Mouse (Mus musculus) v-Abl transformed pro-B cells (cell line): ENCODE results near the gene Gm49340.
"Not testable (repeated sequence)": the region's sequence is repeated elsewhere in the genome, so short reads cannot be mapped to it uniquely, and the experiment has no call there.

Experiments used
- in situ Hi-C, 2 experiments: fragments of 400-800 bp; cut with MboI; formaldehyde crosslinking; loops; one replicate each; pipeline ENCODE4 v1.15.1; 2025; ENCODE audit not compliant: unreplicated experiment in 2 of 2

The Gm49340 gene

DNA sequence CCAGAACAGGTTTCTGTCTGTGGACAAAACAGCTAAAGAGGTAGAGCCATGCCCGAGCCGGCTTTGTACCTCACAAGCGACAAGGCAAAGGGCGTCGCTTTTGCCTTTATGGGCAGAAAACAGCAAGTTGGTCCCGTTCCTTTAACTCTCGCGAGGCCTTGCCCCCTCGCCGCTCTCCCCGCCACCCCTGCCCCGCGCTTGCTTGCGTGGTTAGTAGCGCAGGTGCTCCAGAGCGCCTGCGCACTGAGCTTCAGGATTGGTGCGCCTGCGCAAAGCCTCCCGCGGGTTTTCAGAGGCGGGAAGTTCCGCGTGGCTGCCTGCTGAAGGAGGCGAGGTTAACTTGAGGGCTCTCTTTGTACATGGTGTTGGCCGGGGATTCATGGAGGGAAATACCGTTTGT lies at the start of gene Gm49340, which contains the start of the genes Aspa and Spata22:
Gene Gm49340 (plus strand): TSS at position 300 of the 400 bp plus-strand sequence.
Gene Aspa (minus strand): TSS at position 155 of the 400 bp plus-strand sequence.
Gene Spata22 (plus strand): TSS at position 300 of the 400 bp plus-strand sequence.
- in situ Hi-C loops: no loop called here

DNA sequence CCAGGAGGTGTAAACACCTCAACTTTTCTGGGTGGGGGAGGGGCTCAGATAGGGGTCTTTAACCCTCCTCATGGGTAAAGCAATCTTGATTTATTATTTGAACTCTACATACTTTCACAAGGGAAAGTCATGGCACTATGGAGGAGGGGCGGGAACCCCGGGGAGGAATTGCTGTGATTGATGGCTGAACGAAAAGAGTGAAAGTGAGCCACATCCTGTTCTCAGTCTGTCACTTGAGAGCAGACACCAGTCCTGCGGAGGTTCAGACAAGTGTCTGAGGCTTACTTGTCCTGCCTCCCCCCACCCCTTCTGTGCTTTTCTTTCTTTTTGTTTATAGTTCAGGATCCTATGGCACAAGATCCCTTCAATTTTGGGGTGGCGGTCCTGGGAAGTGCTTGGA lies 48.8 kb upstream of the Gm49340 start:
- in situ Hi-C loops: no loop called here

DNA sequence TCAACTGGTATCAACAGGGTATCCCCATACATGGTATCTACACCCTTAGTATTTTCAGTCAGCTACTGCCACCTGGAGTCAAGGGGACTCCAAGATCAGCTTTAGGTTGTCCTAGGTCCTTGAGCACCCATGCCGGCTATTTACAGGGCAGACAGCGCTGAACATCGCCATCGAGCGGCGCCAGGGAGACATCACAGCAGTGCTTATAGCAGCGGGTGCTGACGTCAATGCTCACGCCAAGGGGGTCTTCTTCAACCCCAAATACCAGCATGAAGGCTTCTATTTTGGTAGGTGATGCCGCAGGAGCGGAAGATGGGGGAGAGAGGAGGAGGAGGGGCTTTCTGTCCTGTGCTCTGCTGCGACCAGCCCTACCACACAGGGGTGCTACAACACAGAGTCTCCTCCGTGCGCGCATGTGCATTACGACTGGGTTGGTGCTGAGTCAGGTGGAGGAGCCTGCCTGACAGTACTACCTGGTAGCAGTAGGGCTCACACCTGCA lies 48.0 kb upstream of the Gm49340 start:
- in situ Hi-C loops: no loop called here

DNA sequence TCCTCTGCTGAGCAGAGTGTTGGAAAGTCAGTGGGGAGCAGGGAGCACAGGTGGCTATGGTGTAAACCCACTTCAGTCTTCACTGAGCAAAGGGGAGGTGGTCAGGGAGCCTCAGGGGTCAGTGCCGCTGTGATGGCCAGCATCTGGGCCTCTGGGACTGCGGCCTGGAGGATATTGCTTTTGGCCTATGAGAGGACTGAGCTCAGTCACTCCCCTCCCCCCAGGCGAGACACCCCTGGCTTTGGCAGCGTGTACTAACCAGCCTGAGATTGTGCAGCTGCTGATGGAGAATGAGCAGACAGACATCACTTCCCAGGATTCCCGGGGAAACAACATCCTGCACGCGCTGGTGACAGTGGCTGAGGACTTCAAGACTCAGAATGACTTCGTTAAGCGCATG lies 46.2 kb upstream of the Gm49340 start:
- in situ Hi-C loops: no loop called here

DNA sequence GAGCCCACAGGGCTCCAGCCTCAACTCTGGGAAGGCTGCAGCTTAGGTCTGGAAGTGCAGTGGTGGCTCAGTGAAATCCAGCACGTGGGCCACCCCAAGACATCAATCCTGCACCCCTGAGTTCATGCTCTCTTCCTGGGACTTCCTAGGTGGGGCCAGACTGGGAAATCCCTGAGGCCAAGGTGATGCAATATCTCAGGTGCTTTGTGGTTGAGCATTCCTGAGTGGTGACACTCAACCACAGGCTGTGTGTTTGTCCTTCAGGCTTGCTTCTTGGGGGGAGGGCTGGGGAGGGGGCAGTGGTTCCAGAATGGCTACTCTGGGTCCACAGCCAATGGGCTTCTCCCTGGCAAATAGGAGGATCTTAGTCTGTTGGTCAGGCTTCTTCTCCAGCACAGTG lies 45.6 kb upstream of the Gm49340 start:
- in situ Hi-C loops: no loop called here

DNA sequence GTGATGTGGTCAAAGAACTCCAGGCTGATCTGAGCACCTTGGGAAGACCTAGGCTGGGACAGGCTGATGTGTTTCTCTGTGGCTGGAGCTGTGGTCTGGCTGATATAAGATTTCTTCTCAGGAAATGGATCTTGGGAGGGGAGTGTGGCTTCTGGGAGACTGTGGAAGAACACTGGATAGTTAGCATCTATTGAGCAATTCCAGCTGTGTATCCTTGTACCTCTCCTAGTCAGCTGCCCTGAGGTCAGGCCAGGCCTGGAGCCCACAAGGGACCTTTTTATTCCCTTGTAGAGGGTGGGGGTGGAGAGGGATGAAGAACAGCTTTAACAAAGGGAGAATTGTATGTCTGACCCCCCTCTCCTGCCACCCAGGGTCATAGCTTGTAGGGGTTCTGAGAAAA lies 45.2 kb upstream of the Gm49340 start:
- in situ Hi-C loops: no loop called here

DNA sequence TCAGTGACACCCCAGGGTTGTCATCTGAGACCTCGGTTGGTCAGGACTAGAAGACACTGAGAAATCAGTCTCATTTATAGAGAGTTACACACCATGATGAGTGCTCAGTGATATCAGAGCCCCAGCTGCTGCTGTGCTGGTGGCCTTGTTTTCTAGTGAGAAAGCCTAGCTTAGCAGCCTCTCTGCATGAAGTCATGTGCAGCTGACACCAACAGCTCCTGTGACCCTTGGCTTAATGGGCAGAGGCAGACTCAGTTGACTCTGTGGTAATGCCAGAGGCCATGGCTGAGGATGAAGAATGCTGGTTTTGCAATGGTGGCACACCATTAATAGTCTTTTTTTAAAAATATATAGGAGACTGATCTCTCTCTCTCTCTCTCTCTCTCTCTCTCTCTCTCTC lies 39.9 kb upstream of the Gm49340 start:
- in situ Hi-C loops: no loop called here

DNA sequence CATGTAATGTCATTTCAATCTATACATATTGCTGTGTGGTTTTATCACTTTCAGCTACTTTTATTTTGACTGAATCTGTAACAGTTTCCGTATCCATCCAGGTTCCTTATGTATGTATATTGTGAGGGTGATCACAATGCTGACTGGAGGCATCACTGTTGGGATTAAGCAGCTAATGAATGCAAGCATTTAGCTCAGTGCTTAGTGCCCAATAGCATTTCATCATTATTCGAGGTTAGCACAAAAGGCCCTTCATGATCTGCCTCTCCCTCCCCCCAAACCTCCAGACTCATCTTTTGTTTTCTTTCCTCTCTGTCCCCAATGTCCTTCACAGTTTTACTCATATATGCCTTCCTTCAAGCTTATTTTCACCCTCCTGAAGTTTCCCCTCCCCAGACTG lies 26.4 kb upstream of the Gm49340 start:
- in situ Hi-C loops: no loop called here

DNA sequence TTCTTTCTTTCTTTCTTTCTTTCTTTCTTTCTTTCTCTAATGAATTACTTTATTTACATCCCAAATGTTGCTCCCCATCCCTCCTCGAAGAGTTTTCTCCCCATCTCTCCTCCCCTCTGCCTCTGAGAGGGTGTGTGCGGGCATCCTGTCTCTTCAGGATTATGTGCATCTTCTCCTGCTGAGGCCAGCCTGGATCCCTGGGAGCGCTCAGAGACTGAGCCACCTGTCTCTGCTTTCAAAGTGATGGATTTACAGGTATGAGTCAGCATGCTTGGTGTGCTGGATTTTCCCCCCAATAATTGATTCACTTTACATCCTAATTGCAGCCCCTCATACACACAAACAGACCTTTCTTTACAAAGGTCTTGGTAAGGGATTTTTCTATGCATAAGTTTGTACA lies 13.6 kb upstream of the Gm49340 start:
- in situ Hi-C loops: no loop called here

DNA sequence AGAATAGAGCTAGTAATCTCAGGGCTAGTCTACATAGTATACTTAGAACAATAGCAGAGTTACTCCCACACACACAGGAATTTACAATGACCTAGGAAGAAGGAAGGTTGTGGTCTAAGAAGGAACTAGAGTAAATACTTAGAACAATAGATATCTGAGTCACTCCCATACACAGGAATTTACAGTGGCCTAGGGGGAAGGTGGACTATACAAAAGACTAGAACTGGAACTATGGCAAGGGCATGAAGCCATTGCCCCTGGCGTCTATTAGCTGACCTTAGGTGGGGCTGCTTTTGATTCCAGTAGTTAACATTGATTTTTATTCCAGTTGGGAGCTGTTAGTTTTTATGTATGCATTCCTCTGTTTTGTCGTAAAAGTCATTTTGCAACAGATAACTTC lies 11.0 kb upstream of the Gm49340 start:
- in situ Hi-C loops: not testable (repeated sequence)

DNA sequence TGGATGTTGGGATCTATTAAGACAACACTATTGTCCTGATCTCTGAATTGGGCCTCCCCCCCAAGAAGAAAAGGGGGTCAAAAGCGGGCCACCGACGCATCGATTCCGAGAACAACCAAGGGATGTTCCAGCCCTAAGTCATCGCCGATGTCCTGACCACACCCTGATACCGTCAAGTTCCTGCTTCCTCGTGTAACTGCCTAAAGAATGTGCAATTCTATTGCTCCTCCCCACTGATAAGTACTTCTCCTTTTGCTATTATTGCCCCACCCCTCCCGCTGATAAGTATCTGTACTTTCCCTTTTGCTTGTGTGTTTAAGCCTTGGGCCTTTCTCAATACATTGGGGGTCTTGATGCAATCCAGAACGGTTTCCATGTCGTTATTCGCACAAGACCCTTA lies 8.5 kb upstream of the Gm49340 start:
- in situ Hi-C loops: not testable (repeated sequence)

DNA sequence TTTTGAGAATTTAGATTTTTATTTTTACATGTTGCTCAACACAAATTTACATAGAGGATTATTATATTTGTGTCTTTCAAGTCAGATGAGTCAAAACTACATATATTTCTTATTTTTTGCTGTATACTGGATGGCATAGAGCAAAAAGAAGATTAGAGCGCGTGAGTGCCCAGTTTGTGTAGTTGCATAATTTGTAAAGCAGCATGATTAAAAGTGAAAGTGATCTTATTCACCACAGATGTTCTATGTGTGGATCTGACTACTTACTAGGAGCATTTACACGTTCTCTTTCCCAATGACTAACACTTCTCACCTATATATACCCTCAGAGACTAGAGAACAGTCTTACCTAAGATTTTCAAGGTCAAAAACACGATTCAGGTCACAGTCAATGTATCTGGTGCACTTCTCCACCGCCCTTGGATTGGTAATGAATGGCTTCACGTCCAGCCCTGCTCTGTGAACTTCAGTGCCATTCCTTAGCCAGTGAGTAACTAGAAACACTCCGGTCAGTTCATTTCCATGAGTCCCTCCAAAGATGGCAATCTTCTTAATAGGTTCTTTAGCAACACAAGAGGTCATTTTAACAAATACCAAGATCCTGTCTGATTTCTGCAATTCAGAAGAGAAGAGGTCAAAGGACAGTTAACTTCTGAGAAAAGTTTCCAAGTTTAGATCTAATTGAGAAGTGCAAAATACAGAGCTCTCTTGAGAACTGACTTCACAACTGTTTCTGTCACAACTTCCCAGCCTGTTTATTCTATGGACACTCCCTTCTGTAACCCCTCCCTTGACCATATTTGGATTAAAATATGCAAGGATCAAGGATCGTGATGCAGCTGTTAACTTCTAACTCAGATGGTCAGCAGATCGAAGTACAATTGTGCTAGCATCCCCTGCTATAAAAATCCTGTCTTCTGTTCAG lies 5.4 kb upstream of the Gm49340 start:
- in situ Hi-C loops: no loop called here

DNA sequence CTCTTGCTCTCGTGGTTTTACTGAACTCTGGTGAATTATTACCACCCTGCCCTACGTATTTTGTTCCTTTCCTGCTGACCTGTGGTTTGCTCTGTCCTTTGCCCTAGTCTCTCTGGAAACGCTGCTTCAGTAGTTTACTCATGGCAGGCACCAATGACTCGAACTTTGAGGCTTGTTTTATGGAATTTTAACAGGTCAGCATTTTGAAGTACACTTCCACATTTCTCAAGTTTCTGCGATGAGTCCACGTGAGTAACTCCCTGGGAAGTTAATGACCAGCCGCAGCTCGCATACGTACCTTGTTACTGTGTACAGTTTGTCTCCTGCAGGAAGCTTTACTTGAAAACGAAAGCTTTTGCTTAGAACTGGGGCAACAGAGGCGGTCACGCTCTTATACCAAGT lies 3.1 kb upstream of the Gm49340 start:
- in situ Hi-C loops: no loop called here

DNA sequence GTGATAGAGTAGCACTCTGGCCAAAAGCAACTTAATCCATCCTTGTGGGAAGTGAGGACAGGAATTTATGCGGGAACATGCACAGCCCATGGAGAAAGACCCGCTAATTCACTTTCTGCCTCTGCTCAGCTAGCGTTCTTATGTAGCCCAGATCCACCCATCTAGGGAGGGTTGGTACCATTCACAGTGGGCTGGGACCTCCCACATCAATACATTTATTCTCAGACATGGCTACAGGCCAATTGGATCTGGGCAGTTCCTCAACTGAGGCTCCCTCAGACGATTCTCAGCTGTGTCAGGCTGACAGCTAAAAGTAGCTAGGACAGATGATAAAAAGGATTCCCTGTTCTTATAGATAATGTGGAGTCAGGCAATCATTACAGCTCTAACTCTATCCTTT lies 2.2 kb upstream of the Gm49340 start:
- in situ Hi-C loops: no loop called here

DNA sequence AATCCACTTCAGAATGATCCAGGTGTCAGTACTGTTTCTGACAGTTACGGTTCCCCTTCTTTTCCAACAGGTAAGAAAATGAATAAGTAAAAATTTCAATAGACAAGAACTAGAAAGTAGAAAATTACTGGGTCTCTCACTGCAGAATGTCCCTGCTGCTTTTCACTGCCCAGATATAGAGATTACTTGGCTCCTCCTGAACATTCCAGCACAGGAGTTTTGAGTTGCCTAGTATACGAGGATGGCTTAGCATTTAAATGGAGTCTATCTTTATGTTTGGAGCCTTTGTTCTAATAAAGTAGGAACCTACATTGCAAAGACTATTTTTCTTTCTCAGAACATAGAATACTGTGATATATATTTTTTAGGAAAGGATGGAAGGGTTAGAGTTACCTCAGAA lies 3.8 kb downstream of the Gm49340 start:
- in situ Hi-C loops: no loop called here

DNA sequence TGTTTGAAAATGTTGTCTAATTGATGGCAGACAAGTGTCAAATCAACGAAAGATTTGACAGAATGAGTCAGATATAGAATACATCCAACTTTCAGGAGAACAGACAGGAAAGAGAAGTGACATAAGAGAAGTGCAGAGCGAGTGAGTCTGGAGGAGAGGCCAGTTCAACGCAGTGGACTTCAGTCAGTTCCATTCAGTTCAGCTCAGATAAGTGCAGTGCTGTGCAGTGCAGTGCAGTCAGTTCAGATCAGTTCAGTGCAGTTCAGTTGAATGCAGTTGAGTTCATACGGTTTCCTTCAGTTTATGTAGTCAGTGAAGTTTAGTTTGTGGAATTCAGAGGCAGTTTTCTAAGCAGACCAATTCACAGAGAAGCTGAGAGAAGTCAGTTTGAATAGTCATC lies 7.4 kb downstream of the Gm49340 start:
- in situ Hi-C loops: no loop called here

DNA sequence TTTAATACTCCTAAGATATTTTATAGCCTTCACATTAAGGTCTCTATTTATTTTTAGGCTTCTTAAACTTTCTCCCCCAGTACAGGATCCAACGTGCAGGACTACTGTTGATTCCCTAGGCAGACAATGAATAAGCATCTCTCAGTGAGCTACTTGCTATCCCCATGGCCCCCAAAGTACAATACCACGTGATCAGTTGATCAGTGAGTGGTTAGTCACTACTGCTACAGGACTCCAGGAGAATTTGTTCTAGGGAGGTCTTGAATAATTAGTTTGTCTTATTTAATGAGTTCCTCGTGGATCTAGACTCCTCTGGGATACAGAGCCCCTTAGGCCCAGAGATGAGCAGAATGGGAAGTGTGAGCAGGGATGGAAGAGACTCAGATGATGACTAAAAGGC lies 20.9 kb downstream of the Gm49340 start, which contains the start of gene Olfr20:
Gene Olfr20 (plus strand): TSS at position 301 of the 400 bp plus-strand sequence.
- in situ Hi-C loops: no loop called here

DNA sequence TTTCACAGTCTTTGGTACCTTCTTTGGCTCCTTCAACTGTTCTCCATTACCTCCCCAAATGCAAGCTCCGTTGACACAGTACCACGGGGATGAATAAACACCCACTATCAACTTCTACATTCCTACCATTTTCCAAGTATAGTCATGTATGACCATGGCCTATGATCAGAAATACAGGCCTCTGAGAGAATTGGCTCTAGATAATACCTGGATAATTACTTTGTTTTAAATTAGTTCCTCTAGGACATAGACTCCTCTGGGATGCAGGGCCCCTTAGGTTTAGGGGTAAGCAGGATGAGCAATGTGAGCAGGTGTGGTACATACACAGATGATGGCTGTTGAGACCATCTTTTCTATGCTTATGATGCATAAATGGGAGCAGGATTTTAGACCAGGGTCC lies 41.4 kb downstream of the Gm49340 start, which contains the start of gene Olfr376:
Gene Olfr376 (plus strand): TSS at position 301 of the 400 bp plus-strand sequence.
- in situ Hi-C loops: no loop called here

DNA sequence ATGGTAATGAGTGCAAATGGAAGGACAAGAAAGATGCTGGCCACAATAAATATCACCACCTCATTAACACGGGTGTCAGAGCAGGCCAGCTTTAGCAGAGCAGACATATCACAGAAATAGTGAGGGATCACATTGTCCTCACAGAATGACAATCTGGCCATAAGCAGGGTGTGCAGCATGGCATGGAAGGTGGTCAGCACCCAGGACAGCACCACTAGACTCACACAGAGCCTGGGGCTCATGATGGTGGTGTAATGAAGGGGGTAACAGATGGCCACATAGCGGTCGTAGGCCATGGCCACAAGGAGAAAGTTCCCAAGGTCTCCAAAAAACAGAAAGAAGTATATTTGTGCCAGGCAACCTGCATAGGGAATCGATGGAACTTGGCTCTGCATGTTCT lies 65.8 kb downstream of the Gm49340 start:
- in situ Hi-C loops: no loop called here

DNA sequence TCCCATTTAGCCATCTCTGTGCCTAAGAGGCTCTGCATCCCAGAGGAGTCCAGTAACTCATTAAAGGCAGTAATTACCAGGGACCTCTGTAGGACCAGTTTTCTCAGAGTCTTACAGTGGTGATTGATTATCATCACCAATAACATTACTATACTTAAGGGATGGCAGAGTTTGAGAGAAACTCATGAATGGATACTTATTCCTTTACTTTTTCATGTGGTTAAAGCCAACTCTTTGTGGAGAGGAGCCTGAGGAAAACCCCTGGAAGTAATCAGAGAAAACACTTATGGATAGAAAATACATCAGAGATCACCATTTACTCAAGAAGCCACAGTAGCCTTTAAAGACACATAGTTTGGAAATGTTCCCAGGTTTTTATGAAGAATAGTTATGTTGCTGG lies 70.0 kb downstream of the Gm49340 start, which contains the start of gene Olfr1:
Gene Olfr1 (minus strand): TSS at position 101 of the 400 bp plus-strand sequence.
- in situ Hi-C loops: no loop called here
